Mouse (Mus musculus) embryo, embryonic 9.5 days (tissue): ENCODE data around the gene Uck1.

Experiments
- DNase-seq: peaks from one replicate; pipeline ENCODE4 v3.0.0-alpha.2; 2017; ENCODE audit errors: extremely low spot score

Gene Uck1

GRCm38 (mm10) chr2:32218541-32219334, 41.2 kb downstream of the Uck1 start:
- DNase-seq = no peak

GRCm38 (mm10) chr2:32218113-32218512, 41.8 kb downstream of the Uck1 start:
- no peak for DNase-seq

- no peak for DNase-seq
Observed at GRCm38 (mm10) chr2:32217656-32218055, 42.3 kb downstream of the Uck1 start.

GRCm38 (mm10) chr2:32216506-32216905, 43.5 kb downstream of the Uck1 start:
- DNase-seq = no peak

GRCm38 (mm10) chr2:32215576-32215975, 44.4 kb downstream of the Uck1 start:
- DNase-seq = no peak

- no peak for DNase-seq
Observed at GRCm38 (mm10) chr2:32213000-32213399, 47.0 kb downstream of the Uck1 start.

- no peak for DNase-seq
Observed at GRCm38 (mm10) chr2:32211689-32212088, 48.3 kb downstream of the Uck1 start.

- no peak for DNase-seq
Observed at GRCm38 (mm10) chr2:32207682-32208081, 52.3 kb downstream of the Uck1 start.
